Mouse (Mus musculus) adrenal gland, adult 2 months (tissue): ENCODE data around the gene Man2a2. TPM values are rescaled to one million over a fixed set of nuclear protein-coding genes. Genes with fewer than 3 reads are reported as not detected.
"Not testable (repeated sequence)": the region's sequence is repeated elsewhere in the genome, so short reads cannot be mapped to it uniquely, and the experiment has no call there.

Experiments
- DNase-seq: peaks from one replicate; pipeline ENCODE4 v3.0.0; 2021
- polyA plus RNA-seq: library from polyadenylated mRNA; depleted of rRNA; stranded (reverse); fragments of >200 nt; gene quantifications from 2 replicates; pipeline ENCODE4 v1.2.3, GENCODE M21; 2012
- total RNA-seq, 2 experiments: library from RNA; stranded (reverse); gene quantifications; 2 replicates each; pipeline ENCODE4 v1.2.3; 2021

The Man2a2 gene
- total and polyA plus RNA-seq, 3 experiments = 77.2 to 304 (median 99.3) TPM

- peak; percentile 88 for DNase-seq
Measured at GRCm38 (mm10) chr7:80400099-80400498, 28.9 kb upstream of the Man2a2 start.

GRCm38 (mm10) chr7:80398654-80399444, 27.7 kb upstream of the Man2a2 start:
- DNase-seq = peak; percentile 39

- no peak for DNase-seq
Measured at GRCm38 (mm10) chr7:80397986-80398385, 26.8 kb upstream of the Man2a2 start.

- DNase-seq = not testable (repeated sequence)
Measured at GRCm38 (mm10) chr7:80396427-80396826, 25.3 kb upstream of the Man2a2 start.

GRCm38 (mm10) chr7:80394600-80394999, 23.4 kb upstream of the Man2a2 start:
- DNase-seq = no peak

- no peak for DNase-seq
Measured at GRCm38 (mm10) chr7:80392119-80392518, 20.9 kb upstream of the Man2a2 start.

GRCm38 (mm10) chr7:80387633-80388543, 16.7 kb upstream of the Man2a2 start, which contains the start of gene Fes:
Gene Fes, minus strand, starts transcription at chr7:80387946.
- DNase-seq = peak; percentile 77

GRCm38 (mm10) chr7:80387033-80387632, 16.0 kb upstream of the Man2a2 start:
- DNase-seq = peak; percentile 54

GRCm38 (mm10) chr7:80386235-80386930, 15.2 kb upstream of the Man2a2 start:
- peak; percentile 91 for DNase-seq

GRCm38 (mm10) chr7:80382919-80383318, 11.7 kb upstream of the Man2a2 start:
- DNase-seq = no peak

GRCm38 (mm10) chr7:80379531-80379930, 8.4 kb upstream of the Man2a2 start:
- no peak for DNase-seq

GRCm38 (mm10) chr7:80377471-80377870, 6.3 kb upstream of the Man2a2 start:
- peak; percentile 60 for DNase-seq

GRCm38 (mm10) chr7:80376192-80376591, 5.0 kb upstream of the Man2a2 start:
- DNase-seq = no peak

- peak; percentile 81 for DNase-seq
Measured at GRCm38 (mm10) chr7:80375376-80376039, 4.3 kb upstream of the Man2a2 start.

GRCm38 (mm10) chr7:80374733-80375132, 3.6 kb upstream of the Man2a2 start:
- no peak for DNase-seq

GRCm38 (mm10) chr7:80374280-80374679, 3.1 kb upstream of the Man2a2 start:
- no peak for DNase-seq

- no peak for DNase-seq
Measured at GRCm38 (mm10) chr7:80373850-80374249, 2.7 kb upstream of the Man2a2 start.

- DNase-seq = no peak
Measured at GRCm38 (mm10) chr7:80373352-80373751, 2.2 kb upstream of the Man2a2 start.

GRCm38 (mm10) chr7:80372667-80373066, 1.5 kb upstream of the Man2a2 start:
- no peak for DNase-seq

GRCm38 (mm10) chr7:80372166-80372565, 991 bp upstream of the Man2a2 start:
- no peak for DNase-seq

GRCm38 (mm10) chr7:80370649-80371040, 530 bp downstream of the Man2a2 start:
- peak; percentile 89 for DNase-seq
